Mouse (Mus musculus) thymus, adult 2 months (tissue): ENCODE results near the gene Yap1.

ENCODE experiments used
- CTCF ChIP-seq: fragments of 200-500 bp; IDR thresholded peaks from 2 replicates; pipeline ENCODE4 v1.5.1; 2012; ENCODE audit warnings: mild to moderate bottlenecking, control low read depth, low read length, moderate library complexity, borderline replicate concordance; ENCODE audit not compliant: control insufficient read depth, poor library complexity, insufficient read depth; ENCODE audit errors: extremely low read depth
- POLR2A ChIP-seq: fragments of 200-500 bp; IDR thresholded peaks from 2 replicates; pipeline ENCODE4 v1.6.1; 2012; ENCODE audit warnings: mild to moderate bottlenecking, low read length, control low read depth, moderate library complexity; ENCODE audit not compliant: control insufficient read depth, poor library complexity, insufficient read depth; ENCODE audit errors: extremely low read depth

GRCm38 (mm10) chr9:7984287-7984686 is 20.1 kb downstream of the Yap1 start:
- TF ChIP-seq CTCF (no peak), POLR2A (no peak)
